Mouse (Mus musculus): Measurements from ENCODE around the gene Adamtsl1. TPM values are rescaled to one million over a fixed set of nuclear protein-coding genes. Genes with fewer than 3 reads are reported as not detected.

The Adamtsl1 gene
- polyA plus RNA-seq, 1 experiment from 2014 or later = 0.73 TPM

DNA sequence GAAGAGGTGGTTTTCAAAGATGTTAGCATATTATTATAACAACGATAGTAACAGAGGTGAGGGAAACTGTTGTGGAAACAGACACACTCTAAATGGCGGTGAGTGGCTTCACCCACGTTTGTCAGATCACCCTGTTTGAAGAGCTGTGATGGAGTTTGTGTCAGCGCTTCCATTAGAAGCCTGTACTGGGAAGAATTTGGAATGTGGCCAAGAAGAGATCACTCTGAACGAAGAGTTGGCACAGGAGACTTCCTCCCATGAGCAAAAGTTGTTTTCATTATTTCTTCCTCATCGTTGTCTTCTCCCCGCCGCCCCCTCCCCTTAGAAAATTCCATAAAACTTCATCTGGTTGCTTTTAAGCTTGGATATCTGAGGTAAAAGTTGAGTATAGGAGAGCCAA lies 340.5 kb downstream of the Adamtsl1 start:
- DNase-seq = no peak

DNA sequence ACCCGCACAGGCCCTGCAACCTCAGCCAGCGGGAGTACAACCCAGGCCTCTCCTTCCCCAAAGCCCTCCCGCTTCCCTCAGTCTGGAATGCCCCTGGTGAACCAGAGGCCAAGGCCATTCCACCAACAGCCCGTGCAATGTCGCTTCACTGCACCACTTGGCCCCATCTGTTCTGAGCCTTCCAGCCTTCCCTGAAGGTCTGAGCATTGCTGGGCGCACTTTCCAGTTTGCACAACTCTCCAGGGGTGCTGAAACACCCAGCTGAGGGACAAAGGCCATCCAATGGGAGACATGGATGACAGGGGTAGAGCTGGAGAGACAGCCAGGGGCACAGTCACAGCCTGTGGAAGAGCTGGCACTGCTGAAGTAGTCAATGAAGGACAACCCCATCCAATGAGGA lies 365.4 kb downstream of the Adamtsl1 start:
- Histone ChIP-seq H3K4me1 (replicated peaks) (no peaks in the 10 kb centered on the region), H3K9me3 (replicated peaks) (no peaks in the 10 kb centered on the region), H3K27ac (no peak overlapping the region), H3K36me3 (no peaks in the 10 kb centered on the region), H3K27me3 (no peaks in the 10 kb centered on the region), H3K4me3 (replicated peaks) (no peak overlapping the region), H3K9ac (no peak overlapping the region), H3K4me2 (no peak overlapping the region)
- WGBS (ENCODE audit: insufficient replicate concordance) = 57% methylated on average over 6 of the region's 6 CpGs
- DNase-seq = no peak
- no peak for ATAC-seq (ENCODE audit: low read depth)

More for the DNA sequence above, 340.5 kb downstream of the Adamtsl1 start:
- Histone ChIP-seq H3K4me3 (replicated peaks) (no peak overlapping the region), H3K27ac (no peak overlapping the region), H3K27me3 (no peaks in the 10 kb centered on the region), H3K9ac (no peak overlapping the region), H3K36me3 (no peaks in the 10 kb centered on the region), H3K4me1 (replicated peaks) (no peaks in the 10 kb centered on the region), H3K4me2 (no peak overlapping the region), H3K9me3 (replicated peaks) (no peaks in the 10 kb centered on the region)
- ATAC-seq (ENCODE audit: low read depth) = no peak
- 71% methylated on average over 8 of the region's 8 CpGs for WGBS (ENCODE audit: insufficient replicate concordance)

DNA sequence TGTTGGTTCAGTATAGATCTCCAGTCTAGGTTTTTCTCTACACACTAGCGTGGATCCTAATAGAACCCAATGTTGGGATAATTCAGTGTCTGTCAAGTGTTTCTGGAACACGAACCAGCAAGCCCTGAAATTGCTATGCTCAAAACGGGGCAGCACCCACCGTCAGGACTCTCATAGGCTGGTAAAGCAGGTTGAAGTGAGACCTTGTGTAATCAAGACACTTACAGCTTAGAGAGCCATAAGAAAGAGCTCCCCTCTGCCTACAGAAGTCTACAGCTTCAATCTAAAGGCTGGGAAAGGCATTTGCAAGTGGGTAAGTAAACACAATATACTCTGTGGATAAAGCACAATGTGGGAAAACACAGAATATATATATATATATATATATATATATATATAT lies 367.3 kb downstream of the Adamtsl1 start:
- Histone ChIP-seq H3K36me3 (no peaks in the 10 kb centered on the region), H3K4me3 (replicated peaks) (no peak overlapping the region), H3K27me3 (no peaks in the 10 kb centered on the region), H3K4me1 (replicated peaks) (no peaks in the 10 kb centered on the region), H3K9me3 (replicated peaks) (no peaks in the 10 kb centered on the region), H3K27ac (no peak overlapping the region), H3K4me2 (no peak overlapping the region), H3K9ac (no peak overlapping the region)
- ATAC-seq (ENCODE audit: low read depth) (no peak), DNase-seq (no peak)
- whole genome bisulfite sequencing (ENCODE audit: insufficient replicate concordance) = 77% methylated on average over 4 of the region's 4 CpGs

DNA sequence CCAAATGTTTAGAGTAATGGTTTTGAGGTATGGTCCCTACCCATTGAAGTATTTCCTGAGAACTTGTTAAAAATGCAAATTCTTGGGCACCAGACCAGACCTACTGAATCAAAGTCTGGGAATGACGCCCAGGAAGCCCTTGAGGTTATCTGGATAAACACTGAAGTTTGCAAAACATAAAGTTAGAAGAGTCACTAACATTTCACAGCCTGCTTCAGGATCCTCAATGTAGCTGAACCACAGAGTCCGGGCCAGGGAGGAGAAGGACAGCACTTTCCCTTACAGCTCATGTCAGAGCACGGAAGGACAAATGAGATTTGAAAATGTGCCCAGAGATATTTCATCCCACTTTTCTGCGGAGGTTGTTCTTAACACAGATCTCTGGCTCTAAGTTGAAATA lies 370.1 kb downstream of the Adamtsl1 start:
- no peak for DNase-seq
- H3K9me3 ChIP-seq (replicated peaks) = no peaks in the 10 kb centered on the region
- ATAC-seq (ENCODE audit: low read depth) = no peak
- WGBS (ENCODE audit: insufficient replicate concordance) = 56% methylated on average over 4 of the region's 4 CpGs
- H3K4me1 ChIP-seq (replicated peaks) = no peaks in the 10 kb centered on the region
- no peak overlapping the region for H3K4me3 ChIP-seq (replicated peaks)
- no peak overlapping the region for H3K9ac ChIP-seq
- no peak overlapping the region for H3K4me2 ChIP-seq
- no peaks in the 10 kb centered on the region for H3K36me3 ChIP-seq
- H3K27me3 ChIP-seq = no peaks in the 10 kb centered on the region
- no peak overlapping the region for H3K27ac ChIP-seq

DNA sequence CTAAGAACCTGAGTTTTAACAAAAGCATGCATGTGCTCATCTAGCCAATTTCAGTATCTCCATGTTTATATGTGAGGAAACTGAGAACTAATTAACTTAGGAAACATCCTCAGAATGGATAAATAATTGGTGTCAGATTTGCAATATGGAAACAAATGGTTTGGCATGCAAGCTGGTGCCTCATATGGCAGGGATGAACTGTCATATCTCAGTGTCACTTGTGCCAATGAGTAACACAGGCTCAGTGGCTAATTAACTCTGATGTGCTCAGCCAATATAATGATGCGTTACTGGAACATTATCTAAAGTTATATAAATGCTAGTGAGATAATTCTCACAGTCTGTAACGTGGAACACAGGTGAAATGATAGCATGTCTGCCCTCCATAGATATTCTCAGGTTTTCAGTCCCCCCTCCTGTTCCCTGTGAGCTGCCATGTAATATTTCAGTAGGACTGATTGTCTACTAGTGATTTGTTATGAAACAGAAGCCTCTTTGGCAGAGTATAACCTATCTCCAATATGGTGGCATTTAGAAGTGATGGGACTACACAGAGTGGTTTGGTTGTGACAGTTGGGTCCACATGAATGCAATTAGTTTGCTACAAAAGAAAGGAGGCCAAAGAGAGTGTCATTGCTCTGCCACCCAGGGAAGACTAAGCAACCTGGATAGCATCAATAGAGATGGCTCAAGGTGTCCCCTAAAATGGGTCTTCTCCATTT lies 376.1 kb downstream of the Adamtsl1 start:
- 30% methylated on average over 2 of the region's 2 CpGs for WGBS (ENCODE audit: insufficient replicate concordance)
- no peak overlapping the region for H3K4me3 ChIP-seq (replicated peaks)

DNA sequence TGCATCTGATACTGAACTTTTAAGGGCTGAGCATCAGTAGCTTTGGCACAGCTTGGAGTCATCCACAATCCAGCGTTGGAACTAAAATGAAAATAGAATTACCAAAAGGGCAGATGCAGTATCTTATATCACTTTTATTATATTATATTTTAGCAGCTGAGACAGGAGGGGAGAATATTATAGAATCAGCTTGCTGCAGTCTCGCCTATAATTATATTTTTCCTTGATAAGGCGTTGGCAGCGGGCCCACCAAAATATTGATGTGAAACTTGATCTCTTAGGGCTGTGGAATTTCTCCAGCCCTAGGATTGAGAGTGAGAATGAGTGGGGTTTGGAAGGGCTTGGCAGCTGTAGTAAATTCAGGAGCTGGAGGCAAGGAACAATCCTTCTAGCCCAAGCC lies 387.3 kb downstream of the Adamtsl1 start:
- no peak overlapping the region for H3K27ac ChIP-seq
- ATAC-seq (ENCODE audit: low read depth) (no peak), DNase-seq (no peak)
- H3K27me3 ChIP-seq = no peaks in the 10 kb centered on the region
- H3K9ac ChIP-seq = no peak overlapping the region
- H3K4me1 ChIP-seq (replicated peaks) = no peaks in the 10 kb centered on the region
- no peaks in the 10 kb centered on the region for H3K36me3 ChIP-seq
- H3K4me3 ChIP-seq (replicated peaks) = no peak overlapping the region
- WGBS (ENCODE audit: insufficient replicate concordance) = 63% methylated on average over 4 of the region's 4 CpGs
- H3K9me3 ChIP-seq (replicated peaks) = no peaks in the 10 kb centered on the region
- no peak overlapping the region for H3K4me2 ChIP-seq

More for the DNA sequence above, 376.1 kb downstream of the Adamtsl1 start:
- no peaks in the 10 kb centered on the region for H3K9me3 ChIP-seq (replicated peaks)
- H3K36me3 ChIP-seq = no peaks in the 10 kb centered on the region
- no peak overlapping the region for H3K27ac ChIP-seq
- H3K9ac ChIP-seq = no peak overlapping the region
- H3K27me3 ChIP-seq = no peaks in the 10 kb centered on the region
- no peaks in the 10 kb centered on the region for H3K4me1 ChIP-seq (replicated peaks)
- ATAC-seq (ENCODE audit: low read depth) (no peak), DNase-seq (no peak)
- H3K4me2 ChIP-seq = no peak overlapping the region

DNA sequence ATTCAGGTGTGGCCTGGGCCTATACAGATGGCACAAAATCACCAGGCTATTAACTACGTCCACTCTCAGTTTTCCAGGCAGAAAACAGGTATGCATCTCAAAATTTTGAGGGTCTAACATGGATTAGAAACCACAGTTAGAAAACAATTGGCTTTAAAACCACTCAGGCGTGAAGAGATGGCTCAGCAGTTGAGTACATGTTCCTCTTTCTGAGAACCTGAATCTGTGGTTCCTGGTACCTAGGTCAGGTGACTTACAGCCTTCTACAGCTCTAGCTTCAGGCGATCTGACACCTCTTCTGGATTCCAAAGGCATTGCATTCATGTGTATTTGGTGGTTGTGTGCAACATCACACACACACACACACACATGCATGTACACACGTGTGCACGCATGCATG lies 390.2 kb downstream of the Adamtsl1 start:
- ATAC-seq (ENCODE audit: low read depth) = no peak
- H3K27ac ChIP-seq = no peak overlapping the region

DNA sequence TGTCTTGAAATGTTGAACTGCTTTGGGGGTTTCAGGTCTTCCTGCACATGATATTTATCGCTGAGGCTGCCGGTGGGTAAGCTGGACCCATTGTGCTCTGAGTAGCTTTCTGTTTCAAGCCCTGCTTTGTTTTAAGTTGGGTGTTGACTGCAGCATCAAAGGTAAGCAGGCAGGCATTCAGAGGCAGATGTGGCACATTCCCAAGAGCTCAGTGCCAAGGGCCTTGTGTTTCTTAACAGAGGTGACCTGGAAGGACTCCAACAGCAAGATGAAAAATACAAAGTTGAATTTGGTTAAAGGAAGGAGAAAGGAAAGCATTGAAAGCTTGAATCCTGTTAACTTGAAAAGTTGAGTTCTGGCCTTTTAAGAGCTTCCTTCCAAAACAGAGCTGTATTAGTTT lies 402.1 kb downstream of the Adamtsl1 start:
- 52% methylated on average over 2 of the region's 2 CpGs for WGBS (ENCODE audit: insufficient replicate concordance)
- no peak overlapping the region for H3K9ac ChIP-seq
- ATAC-seq (ENCODE audit: low read depth) (no peak), DNase-seq (no peak)
- H3K36me3 ChIP-seq = no peaks in the 10 kb centered on the region
- no peaks in the 10 kb centered on the region for H3K9me3 ChIP-seq (replicated peaks)
- H3K4me1 ChIP-seq (replicated peaks) = no peaks in the 10 kb centered on the region
- no peak overlapping the region for H3K4me2 ChIP-seq
- no peak overlapping the region for H3K4me3 ChIP-seq (replicated peaks)
- no peak overlapping the region for H3K27ac ChIP-seq
- H3K27me3 ChIP-seq = no peaks in the 10 kb centered on the region

More for the DNA sequence above, 390.2 kb downstream of the Adamtsl1 start:
- H3K4me1 ChIP-seq (replicated peaks) = no peaks in the 10 kb centered on the region
- no peak overlapping the region for H3K4me3 ChIP-seq (replicated peaks)
- no peaks in the 10 kb centered on the region for H3K27me3 ChIP-seq
- WGBS (ENCODE audit: insufficient replicate concordance) = 64% methylated on average over 5 of the region's 5 CpGs
- H3K36me3 ChIP-seq = no peaks in the 10 kb centered on the region
- no peak overlapping the region for H3K9ac ChIP-seq
- H3K4me2 ChIP-seq = no peak overlapping the region
- no peak for DNase-seq
- H3K9me3 ChIP-seq (replicated peaks) = no peaks in the 10 kb centered on the region

DNA sequence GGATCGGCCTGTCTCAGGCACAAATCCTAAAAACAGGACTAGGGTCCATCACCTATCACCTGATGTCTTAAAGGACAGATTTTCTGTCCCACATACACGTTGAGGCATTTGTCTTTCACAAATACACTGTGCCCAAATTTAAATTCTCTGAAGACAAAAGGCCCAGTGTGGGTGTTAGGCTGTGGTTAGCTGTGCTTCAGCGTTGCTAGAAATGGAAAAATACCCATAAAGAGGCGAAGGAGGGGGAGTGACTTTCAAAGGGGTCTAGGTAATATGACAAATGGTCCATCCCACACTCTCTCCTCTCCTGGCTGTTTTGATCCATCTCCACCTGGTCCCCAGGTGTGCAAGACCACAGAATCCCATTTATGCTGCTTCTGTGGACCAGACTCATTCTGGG lies 404.4 kb downstream of the Adamtsl1 start:
- 59% methylated on average over 4 of the region's 4 CpGs for WGBS (ENCODE audit: insufficient replicate concordance)
- Histone ChIP-seq H3K4me3 (replicated peaks) (no peak overlapping the region), H3K4me2 (no peak overlapping the region), H3K36me3 (no peaks in the 10 kb centered on the region), H3K9me3 (replicated peaks) (no peaks in the 10 kb centered on the region), H3K27ac (no peak overlapping the region), H3K9ac (no peak overlapping the region), H3K27me3 (no peaks in the 10 kb centered on the region), H3K4me1 (replicated peaks) (no peaks in the 10 kb centered on the region)
- ATAC-seq (ENCODE audit: low read depth) (no peak), DNase-seq (no peak)

DNA sequence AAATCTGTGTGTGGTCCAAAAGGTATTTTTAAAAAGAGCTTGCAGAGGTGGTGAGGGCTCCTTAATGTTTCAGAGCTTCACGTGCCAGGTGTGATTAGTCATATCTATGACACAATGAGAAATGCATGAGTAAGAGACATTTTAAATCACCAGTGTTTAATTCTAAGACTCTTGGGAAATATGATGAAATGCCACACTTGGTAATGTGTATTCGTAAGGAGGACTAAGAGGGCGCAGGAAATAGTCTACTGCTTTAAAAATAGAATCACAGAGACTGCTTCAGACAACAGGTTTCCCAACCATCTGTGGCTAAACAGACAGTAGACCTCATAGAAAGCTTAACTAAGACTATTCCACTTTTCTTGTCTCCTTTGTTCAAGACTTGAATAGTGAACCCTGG lies 406.5 kb downstream of the Adamtsl1 start:
- no peaks in the 10 kb centered on the region for H3K36me3 ChIP-seq
- H3K9ac ChIP-seq = no peak overlapping the region
- H3K27ac ChIP-seq = no peak overlapping the region
- H3K4me3 ChIP-seq (replicated peaks) = no peak overlapping the region
- no peaks in the 10 kb centered on the region for H3K9me3 ChIP-seq (replicated peaks)
- no peak overlapping the region for H3K4me2 ChIP-seq
- DNase-seq = no peak
- ATAC-seq (ENCODE audit: low read depth) = no peak
- 49% methylated on average over 3 of the region's 3 CpGs for WGBS (ENCODE audit: insufficient replicate concordance)
- H3K27me3 ChIP-seq = no peaks in the 10 kb centered on the region
- H3K4me1 ChIP-seq (replicated peaks) = no peaks in the 10 kb centered on the region

DNA sequence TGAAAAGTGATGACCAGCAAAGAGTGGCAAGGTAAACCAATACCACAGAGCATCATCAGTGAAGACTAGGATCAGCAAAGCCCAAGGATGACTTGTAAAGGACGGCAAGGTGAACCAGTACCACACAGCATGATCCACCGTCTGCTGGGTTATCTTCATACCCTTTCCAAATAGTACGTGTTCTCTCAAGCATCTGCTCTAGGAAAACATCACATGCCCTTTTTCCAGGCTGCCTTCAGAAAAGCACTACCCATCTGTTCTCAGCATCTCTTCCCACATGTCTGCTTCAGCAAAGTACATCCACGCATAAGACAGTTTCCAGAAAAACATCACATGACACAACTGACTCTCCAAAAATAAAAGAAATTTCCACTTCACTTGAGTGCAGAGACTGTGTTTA lies 408.8 kb downstream of the Adamtsl1 start:
- H3K36me3 ChIP-seq = no peaks in the 10 kb centered on the region

DNA sequence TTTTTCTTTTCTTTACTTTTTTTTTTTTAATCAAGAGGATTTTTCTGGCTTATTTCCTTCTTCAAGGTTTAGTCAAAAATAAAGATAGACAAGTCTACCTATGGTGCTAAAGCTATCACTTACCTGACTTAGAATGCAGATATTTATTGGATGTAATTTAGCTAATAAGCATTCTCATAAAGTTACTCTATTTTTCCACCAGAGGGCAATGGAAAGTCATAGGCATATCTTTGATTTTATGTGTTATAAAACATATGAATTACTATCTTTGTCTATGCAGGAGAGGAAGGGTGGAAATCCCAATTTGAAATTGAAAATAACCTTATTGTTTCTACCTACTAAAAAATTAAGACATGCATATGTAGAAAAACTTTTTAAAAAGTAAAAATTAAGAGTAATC lies 418.2 kb downstream of the Adamtsl1 start:
- no peak overlapping the region for H3K27ac ChIP-seq
- H3K9me3 ChIP-seq (replicated peaks) = no peaks in the 10 kb centered on the region
- H3K4me1 ChIP-seq (replicated peaks) = no peaks in the 10 kb centered on the region
- H3K36me3 ChIP-seq = no peaks in the 10 kb centered on the region
- DNase-seq (no peak), ATAC-seq (ENCODE audit: low read depth) (no peak)
- H3K9ac ChIP-seq = no peak overlapping the region
- H3K4me2 ChIP-seq = no peak overlapping the region
- no peaks in the 10 kb centered on the region for H3K27me3 ChIP-seq
- no peak overlapping the region for H3K4me3 ChIP-seq (replicated peaks)

More for the DNA sequence above, 408.8 kb downstream of the Adamtsl1 start:
- Histone ChIP-seq H3K9me3 (replicated peaks) (no peaks in the 10 kb centered on the region), H3K4me3 (replicated peaks) (no peak overlapping the region), H3K27me3 (no peaks in the 10 kb centered on the region), H3K9ac (no peak overlapping the region), H3K4me2 (no peak overlapping the region), H3K27ac (no peak overlapping the region), H3K4me1 (replicated peaks) (no peaks in the 10 kb centered on the region)
- ATAC-seq (ENCODE audit: low read depth) (no peak), DNase-seq (no peak)
- 73% methylated on average over 4 of the region's 4 CpGs for WGBS (ENCODE audit: insufficient replicate concordance)
